Mouse (Mus musculus): ENCODE measurements at regions not wholly inside any gene's neighbourhood (a gene's known extent, or its start where the extent isn't known, plus 50 kb on each side); places are given as distances from the start of the nearest gene placed in this dataset.

DNA sequence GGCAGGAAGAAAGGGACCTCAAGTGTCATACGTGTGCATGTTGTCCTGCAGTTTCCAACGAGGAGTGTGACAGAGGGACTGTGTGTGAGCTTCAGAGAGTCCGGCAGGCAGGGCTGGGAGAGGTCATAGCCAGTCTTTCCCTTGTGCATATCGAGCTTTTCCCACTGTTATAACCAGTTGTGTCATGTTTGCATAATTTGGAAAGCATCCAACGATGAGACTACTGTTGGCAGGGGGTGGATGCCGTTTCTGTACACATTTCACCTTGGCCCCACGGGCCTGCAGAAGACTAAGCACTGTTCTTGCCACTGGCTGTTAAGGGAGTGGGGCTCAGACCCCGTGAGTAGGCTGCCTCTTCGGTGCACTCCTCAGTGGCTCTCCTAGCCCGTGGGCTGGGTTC lies 174.2 kb downstream of the Katnal1 start:
- ChIA-PET POLR2A (interaction anchor here in 2 of 4 experiments (0.9 to 1.7 kb wide), 4 partner anchors 9 to 43 kb away, joined by 3 to 5 read pairs (median 4); no protein-coding TSS in a partner anchor), CTCF (interaction anchor here (0.7 to 4.1 kb wide), 14 partner anchors 8 to 251 kb away, joined by 3 to 38 read pairs (median 4); no protein-coding TSS in a partner anchor)

DNA sequence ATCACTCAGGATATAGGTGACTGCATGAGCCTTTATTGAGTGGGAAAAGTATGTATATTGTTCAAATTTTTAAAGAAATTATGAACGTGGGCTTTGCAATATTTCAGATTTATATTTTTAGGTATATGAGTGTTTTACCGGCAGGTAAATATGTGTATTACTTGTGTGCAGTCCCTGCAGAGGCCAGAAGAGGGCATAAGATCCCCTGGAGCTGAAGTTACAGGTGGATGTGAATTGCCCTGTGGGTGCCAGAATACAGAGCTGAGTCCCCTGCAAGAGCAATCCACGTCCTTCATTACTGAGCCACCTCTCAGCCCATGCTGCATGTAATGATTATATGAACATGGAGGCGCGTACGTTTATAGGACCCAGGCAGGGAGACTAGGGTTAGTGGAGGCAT lies 174.8 kb downstream of the Katnal1 start:
- ChIA-PET CTCF (interaction anchor here (0.7 to 4.1 kb wide), 16 partner anchors 9 to 252 kb away, joined by 3 to 38 read pairs (median 4); no protein-coding TSS in a partner anchor), POLR2A (interaction anchor here in 2 of 4 experiments (0.6 to 1.7 kb wide), 7 partner anchors 9 to 258 kb away, joined by 3 to 5 read pairs (median 4); no protein-coding TSS in a partner anchor)

DNA sequence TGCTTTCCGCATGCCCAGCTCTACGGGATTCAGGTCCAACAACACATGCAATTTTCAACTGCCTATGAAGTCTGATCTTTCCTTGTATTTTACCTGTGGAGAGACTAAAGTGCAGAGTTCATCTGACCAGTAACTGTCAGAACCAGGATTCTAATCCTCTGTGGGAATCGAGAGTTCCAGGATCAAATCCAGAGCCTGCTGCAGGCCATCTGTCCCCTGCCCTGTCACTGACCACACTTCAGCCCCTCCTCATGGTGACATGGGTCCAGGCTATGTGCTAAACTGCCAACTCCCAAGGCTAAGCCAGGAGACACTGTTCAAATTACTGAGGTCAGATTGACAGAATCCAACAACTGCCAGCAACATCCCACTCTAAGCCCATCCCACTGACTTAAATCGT lies 175.7 kb downstream of the Katnal1 start:
- POLR2A ChIA-PET = interaction anchor here in 1 of 4 experiments (0.9 to 1.8 kb wide), 4 partner anchors 8 to 36 kb away, joined by 4 read pairs; no protein-coding TSS in a partner anchor
- CTCF ChIA-PET = interaction anchor here in 3 of 4 experiments (0.5 to 4.1 kb wide), 5 partner anchors 10 to 199 kb away, joined by 3 to 38 read pairs (median 4); no protein-coding TSS in a partner anchor

DNA sequence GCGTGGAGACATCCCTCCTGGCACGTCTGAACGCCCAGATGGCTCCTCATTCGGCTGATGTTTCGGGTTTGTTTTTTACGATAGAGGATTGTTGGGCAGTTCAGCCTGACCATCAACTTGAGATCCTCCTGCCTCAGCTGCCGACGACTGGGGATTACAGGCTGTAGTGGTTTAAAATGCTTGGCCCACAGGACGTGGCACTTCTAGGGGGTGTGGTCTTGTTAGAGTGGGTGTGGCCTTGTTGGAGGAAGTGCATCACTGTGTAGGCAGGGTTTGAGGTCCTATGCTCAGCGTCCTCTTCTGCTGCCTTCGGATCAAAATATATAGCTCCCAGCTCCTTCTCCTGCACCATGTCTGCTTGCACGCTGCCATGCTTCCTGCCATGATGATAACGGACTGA lies 177.1 kb downstream of the Katnal1 start:
- ChIA-PET CTCF (interaction anchor here in 2 of 4 experiments (0.7 to 4.1 kb wide), 4 partner anchors 8 to 41 kb away, joined by 3 to 38 read pairs (median 5); no protein-coding TSS in a partner anchor), POLR2A (interaction anchor here in 3 of 4 experiments (0.6 to 1.8 kb wide), 6 partner anchors 10 to 127 kb away, joined by 3 to 5 read pairs (median 4); no protein-coding TSS in a partner anchor)

DNA sequence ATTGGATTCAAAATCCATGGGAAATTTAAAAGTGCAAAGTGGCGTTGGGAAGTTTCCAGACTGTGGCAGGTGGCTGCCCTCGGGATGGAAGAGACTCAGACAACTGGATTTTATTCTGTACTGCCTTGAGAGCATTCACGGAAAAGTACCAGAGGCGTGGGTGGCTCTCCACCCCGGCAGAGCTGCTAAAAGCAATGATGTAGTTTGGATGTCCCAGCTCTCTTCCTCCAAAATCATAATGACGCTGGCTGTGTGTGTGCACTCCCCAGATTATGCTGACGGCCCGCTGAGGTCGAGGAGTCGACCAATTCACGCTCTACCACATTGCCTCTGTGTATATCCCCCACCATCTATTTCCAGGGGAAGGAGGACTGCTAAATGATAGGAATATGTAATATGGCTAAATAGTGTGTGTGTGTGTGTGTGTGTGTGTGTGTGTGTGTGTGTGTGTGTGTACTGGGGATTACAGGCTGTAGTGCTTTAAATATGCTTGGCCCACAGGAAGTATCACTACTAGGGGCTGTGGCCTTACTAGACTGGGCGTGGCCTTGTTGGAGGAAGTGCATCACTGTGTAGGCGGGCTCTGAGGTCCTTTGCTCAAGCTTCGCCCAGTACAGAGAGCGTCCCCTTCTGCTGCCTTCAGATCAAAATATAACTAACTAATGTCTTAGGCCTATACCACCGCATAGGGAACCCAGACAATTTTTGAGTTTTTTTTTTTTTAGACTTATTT lies 179.0 kb downstream of the Katnal1 start:
- CTCF ChIA-PET = interaction anchor here in 1 of 4 experiments (1.0 kb wide), 1 partner anchor 10 kb away, joined by 4 read pairs; no protein-coding TSS in a partner anchor
- POLR2A ChIA-PET = interaction anchor here in 2 of 4 experiments (0.7 to 2.8 kb wide), 7 partner anchors 8 to 526 kb away, joined by 3 to 11 read pairs (median 3); no protein-coding TSS in a partner anchor

DNA sequence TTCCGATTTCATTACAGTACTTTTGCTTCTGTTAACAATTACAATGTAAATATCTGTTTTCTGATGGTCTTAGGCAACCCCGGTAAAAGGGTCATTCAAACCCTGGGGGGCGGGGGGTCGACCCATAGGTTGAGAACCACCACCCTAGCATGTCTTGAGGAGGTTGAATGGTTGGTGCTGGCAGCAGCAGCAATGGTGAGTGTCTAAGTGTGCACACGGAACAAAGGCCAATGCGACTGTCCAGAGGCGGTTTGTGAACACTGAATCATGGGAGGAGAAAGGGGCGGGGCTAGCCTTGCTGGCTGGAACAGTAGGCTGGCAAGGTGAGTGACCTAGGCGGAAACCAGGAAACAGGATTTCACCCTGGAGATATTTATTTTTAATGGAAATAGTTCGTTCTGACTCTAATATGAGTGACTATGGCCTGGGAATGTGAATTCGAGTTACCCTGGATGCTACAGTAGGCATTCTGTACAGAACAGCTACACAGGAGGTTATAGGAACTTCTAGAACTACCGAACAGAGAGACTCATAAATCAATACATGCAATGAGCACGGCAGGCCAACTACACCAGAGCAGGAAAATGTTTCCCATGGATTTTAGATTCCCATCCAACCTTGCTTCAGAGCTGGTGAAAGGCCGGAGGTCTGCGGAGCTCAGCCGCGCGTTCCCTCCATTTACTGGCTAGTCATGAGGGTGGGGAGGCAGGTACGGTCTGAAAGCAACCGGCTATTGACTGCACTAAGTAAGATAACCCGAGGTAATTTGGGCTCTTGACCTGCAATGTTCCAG lies 181.0 kb downstream of the Katnal1 start:
- POLR2A ChIA-PET = interaction anchor here in 3 of 4 experiments (0.5 to 6.1 kb wide), 16 partner anchors 8 to 416 kb away, joined by 3 to 53 read pairs (median 4); no protein-coding TSS in a partner anchor

DNA sequence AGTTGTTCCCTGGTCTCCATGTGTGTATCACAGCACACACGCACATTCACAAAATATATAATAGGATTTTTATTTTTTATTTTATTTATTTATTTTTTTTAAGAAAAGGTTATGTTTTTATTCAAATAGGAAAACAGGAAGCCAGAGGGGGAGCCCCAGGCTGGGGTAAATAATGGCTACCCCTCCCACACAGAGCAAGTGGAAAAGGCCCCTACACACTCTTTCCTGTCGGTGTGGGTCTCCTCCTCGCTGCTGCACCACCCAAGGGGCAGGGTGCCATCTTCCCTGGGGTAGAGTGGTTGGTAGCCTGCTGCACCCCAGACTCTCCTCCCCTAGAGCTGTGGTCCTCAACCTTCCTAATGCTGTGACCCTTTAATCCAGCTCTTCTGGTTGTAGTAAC lies 181.6 kb downstream of the Katnal1 start:
- CTCF ChIA-PET = interaction anchor here in 3 of 4 experiments (0.6 to 1.4 kb wide), 5 partner anchors 10 to 680 kb away, joined by 3 to 4 read pairs (median 3); no protein-coding TSS in a partner anchor
- POLR2A ChIA-PET = interaction anchor here in 2 of 4 experiments (0.8 to 6.1 kb wide), 11 partner anchors 10 to 365 kb away, joined by 3 to 53 read pairs (median 5); no protein-coding TSS in a partner anchor

More for the DNA sequence above, 181.0 kb downstream of the Katnal1 start:
- CTCF ChIA-PET = interaction anchor here in 2 of 4 experiments (0.6 to 1.4 kb wide), 3 partner anchors 9 to 46 kb away, joined by 3 to 5 read pairs (median 3); no protein-coding TSS in a partner anchor

DNA sequence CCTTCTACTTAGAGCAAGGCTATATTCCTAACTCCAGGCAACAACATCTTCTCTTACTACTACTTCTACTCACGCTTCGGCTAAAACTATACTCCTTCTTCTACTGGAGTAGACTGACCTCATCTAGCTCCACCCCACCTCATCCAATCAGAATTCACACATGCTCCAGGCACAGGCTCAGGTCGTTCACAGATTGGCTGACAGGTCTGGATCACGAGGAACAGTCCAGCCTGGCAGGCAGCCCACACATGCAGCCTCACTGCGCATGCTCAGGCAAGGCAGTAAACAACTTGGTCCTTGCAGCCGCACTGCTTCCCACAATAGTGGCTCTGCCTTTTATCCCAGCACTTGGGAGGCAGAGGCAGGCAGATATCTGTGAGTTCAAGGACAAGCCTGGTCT lies 182.4 kb downstream of the Katnal1 start:
- POLR2A ChIA-PET = interaction anchor here in 3 of 4 experiments (0.6 to 6.1 kb wide), 33 partner anchors 10 to 1049 kb away, joined by 3 to 53 read pairs (median 4); partner anchors contain the start of genes Hmgb1 (in 1 of the 3), Slc7a1 (in 1 of the 3), Ubl3 (in 1 of the 3) and Uspl1 (in 1 of the 3)
- CTCF ChIA-PET = interaction anchor here in 3 of 4 experiments (0.6 to 1.4 kb wide), 12 partner anchors 11 to 679 kb away, joined by 3 to 6 read pairs (median 3); no protein-coding TSS in a partner anchor

DNA sequence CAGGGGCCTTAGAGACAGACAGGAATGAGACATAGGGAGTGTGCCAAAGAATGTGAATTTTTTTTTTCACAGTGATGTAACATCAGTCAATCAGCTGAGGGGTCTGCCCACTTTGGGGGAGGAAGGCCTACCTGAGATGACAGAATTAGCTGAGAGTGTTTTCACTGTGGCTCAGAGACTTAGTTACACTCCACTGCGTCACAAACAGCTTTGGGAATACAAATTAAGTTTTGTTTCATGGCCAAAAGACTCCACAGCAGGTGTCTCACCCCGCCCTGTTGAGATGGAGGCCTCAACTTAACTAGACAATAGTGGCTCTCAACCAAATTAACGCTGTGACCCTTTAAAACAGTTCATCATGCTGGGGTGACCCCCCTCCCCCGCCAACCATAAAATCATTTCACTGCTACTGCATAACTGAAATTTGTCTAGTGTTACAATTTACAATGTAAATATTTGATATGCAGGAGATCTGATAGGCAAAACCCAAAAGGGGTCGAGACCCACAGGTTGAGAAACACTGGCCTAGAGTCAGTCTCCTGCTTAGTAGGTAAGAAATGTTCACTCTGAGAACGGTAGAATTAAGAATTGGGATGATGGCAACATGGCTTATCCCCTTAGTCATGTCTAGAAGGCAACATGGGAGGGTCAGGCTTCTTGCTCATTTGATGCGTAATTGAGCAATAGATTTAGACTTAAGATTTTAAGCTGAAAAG lies 184.3 kb downstream of the Katnal1 start:
- CTCF ChIA-PET = interaction anchor here in 3 of 4 experiments (0.6 to 1.4 kb wide), 8 partner anchors 9 to 1660 kb away, joined by 3 to 5 read pairs (median 3); no protein-coding TSS in a partner anchor
- POLR2A ChIA-PET = interaction anchor here in 3 of 4 experiments (0.6 to 6.1 kb wide), 15 partner anchors 9 to 902 kb away, joined by 3 to 53 read pairs (median 4); no protein-coding TSS in a partner anchor

DNA sequence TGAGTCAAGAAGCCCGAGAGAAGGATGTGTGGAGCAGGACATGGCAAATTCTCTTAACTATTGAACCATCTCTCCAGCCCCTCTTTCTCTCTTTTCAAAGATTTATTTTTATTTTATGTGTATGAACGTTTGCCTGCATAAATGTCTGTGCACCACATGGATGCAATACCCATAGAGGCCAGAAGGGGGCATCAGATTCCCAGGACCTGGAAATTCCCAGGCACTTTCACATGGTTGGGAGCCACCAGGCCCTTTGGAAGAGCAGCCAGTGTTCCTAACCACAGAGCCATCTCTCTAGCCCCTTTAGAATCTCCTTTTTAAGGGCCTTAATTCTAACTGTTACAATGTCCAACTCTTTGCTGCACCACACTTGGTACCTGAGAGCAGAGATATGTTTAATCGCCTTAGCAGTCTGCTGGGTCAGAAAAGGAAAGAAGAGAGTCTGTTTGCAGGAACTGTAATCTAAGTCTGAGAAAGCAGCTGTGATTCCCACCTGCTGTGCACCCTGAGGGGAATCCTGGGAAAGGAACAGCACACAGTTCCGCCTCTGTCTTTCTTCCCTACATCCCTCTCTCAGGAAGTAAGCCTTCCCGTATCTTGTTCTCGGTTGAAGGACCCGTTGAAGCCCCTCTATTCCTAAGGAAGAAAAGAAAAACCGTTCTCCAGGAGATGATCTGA lies 186.8 kb downstream of the Katnal1 start:
- ChIA-PET CTCF (interaction anchor here (0.7 to 1.9 kb wide), 9 partner anchors 12 to 520 kb away, joined by 3 to 20 read pairs (median 5); no protein-coding TSS in a partner anchor), POLR2A (interaction anchor here in 2 of 4 experiments (0.6 to 6.2 kb wide), 12 partner anchors 8 to 906 kb away, joined by 3 to 65 read pairs (median 4); no protein-coding TSS in a partner anchor)

DNA sequence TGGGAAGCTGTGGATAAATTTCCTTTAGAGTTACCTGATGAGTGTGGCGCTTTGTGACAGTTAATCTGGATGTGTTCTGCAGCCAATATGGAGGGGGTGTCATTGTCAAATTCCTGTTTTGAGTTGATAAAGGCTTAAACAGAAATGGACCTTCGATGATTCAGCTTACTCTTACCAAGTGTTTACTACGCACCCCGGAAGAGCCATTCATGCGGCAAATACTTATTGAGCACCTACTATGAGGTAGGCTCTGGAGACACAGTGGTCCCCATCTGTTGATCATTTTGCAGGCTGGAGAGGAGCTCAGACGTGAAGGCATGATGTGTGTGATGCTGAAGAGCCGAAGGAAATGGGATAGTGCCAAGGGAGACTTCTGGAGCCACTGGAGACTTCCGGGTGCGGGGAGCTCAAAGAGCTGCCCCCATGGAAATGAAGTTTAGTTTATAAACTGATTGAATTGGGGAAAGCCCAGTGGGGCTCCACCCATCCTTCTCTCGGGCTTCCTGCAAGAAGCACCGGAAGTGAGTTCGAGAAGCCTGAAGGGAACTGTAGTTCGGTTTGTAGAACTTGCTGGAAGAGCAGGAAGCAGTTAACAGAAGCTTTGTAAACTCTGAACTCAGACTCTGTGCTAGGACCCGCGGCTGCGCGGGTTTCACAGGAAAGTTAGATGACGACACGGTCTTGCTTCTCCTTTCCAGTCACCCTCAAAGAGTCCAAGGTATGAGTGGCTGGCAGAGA lies 187.7 kb downstream of the Katnal1 start:
- ChIA-PET CTCF (interaction anchor here (0.6 to 1.9 kb wide), 15 partner anchors 9 to 520 kb away, joined by 3 to 20 read pairs (median 4); no protein-coding TSS in a partner anchor), POLR2A (interaction anchor here (0.5 to 6.2 kb wide), 30 partner anchors 7 to 907 kb away, joined by 3 to 65 read pairs (median 4); partner anchors contain the start of genes Ubl3 (in 2 of the 4) and Slc7a1 (in 1 of the 4))

DNA sequence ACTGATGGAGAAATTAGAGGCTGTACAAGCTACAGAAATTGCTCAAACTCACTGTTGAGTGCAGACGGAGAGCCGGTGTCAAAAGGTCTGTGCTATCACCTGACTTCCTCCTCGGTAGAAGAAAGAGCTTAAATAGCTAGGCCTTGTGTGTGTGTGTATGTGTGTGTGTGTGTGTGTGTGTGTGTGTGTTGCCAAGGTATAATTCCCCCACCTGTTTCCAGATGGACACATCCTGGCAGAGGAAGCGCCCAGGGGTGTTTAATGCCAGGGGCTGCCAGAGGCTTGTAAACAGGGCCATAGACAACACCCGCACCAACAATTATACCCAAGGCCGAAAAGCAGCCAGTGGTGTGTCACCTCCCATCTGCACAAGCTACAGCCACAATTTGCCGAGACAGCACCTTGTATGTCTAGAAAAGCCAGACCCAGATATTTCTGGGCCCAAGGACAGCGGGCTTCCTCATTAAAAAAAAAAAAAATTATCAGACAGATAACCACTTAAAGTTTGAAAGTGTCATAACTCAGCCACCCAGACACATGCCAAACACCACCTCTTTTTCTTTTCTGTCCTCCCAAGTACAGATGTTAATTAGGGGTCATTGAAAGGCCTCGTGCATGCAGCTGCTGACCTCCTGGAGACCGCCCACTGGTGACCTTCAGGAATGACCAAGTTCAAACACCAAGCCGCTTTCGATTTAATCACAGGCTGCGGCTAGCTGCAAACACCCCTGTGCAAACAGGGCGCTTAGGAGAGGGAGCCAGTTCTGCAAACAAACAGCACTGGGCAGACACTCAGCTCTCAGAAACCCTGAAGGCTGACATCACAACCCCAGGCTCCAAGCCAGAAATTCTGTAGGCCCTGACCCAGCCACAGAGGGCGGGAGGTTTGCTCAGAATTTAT lies 188.0 kb upstream of the Ubl3 start:
- CTCF ChIA-PET = interaction anchor here (0.6 to 1.9 kb wide), 15 partner anchors 10 to 521 kb away, joined by 3 to 20 read pairs (median 4); no protein-coding TSS in a partner anchor
- POLR2A ChIA-PET = interaction anchor here (0.6 to 6.2 kb wide), 24 partner anchors 7 to 372 kb away, joined by 3 to 65 read pairs (median 4); partner anchors contain the start of genes Ubl3 (in 2 of the 4) and Slc7a1 (in 1 of the 4)

DNA sequence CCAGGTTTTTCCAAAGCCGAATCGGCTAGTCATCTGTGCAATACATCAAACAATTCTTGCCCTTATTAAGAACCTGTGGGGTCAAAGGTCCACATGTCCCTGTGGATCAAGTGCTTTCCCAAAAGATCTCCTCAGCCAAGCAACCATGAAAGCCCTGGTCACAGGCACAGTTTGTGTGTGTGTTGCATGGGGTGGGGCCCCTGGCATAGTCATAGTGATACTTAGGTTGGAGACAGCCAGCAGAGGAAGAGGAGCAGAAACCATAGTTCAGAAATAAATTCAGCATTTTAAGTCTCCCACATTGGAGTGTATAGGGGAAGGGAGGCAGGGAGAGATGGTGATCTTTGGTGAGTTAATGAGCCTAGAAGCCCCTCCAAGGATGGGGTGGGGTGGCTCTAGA lies 187.1 kb upstream of the Ubl3 start:
- ChIA-PET POLR2A (interaction anchor here in 2 of 4 experiments (0.9 to 6.2 kb wide), 8 partner anchors 9 to 244 kb away, joined by 3 to 65 read pairs (median 6); no protein-coding TSS in a partner anchor), CTCF (interaction anchor here in 2 of 4 experiments (0.6 to 1.7 kb wide), 8 partner anchors 11 to 375 kb away, joined by 3 to 9 read pairs (median 4); no protein-coding TSS in a partner anchor)

DNA sequence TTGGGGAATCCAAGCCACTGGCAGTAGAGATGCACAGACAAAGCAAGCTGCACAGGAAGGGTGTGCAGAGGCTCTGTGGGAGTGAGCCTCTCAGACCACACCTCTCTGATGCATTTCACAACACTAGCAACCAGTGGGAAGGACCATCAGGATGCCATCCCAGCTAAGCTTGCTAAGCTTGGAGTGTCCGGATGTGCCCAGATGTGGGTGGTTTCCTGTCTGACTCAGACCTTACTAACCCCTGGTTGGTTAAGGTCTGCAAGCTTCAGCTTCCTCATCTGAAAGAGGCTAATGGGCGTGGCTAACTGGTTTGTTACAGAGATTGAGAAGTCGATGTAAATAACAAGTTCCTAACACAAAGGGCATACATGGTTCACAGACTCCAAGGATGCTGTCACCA lies 186.6 kb upstream of the Ubl3 start:
- POLR2A ChIA-PET = interaction anchor here in 2 of 4 experiments (0.9 to 6.2 kb wide), 6 partner anchors 9 to 243 kb away, joined by 3 to 65 read pairs (median 6); no protein-coding TSS in a partner anchor
- CTCF ChIA-PET = interaction anchor here in 2 of 4 experiments (0.5 to 1.1 kb wide), 8 partner anchors 16 to 660 kb away, joined by 3 to 9 read pairs (median 3); no protein-coding TSS in a partner anchor

Data from embryonic stem cell, embryonic (primary cell).